Mouse (Mus musculus) lung, adult 2 months (tissue): Measurements from ENCODE around the gene Tmem107. TPM values are rescaled to one million over a fixed set of nuclear protein-coding genes. Genes with fewer than 3 reads are reported as not detected.

Source experiments
- DNase-seq: peaks from one replicate; pipeline ENCODE4 v3.0.0; 2022
- H3K4me1 ChIP-seq: fragments of 200-500 bp; 2 replicates; pipeline ENCODE4 v1.6.1; 2011; ENCODE audit warnings: low read length; ENCODE audit not compliant: control insufficient read depth, insufficient read depth
- H3K4me3 ChIP-seq: fragments of 200-500 bp; replicated peaks from 2 replicates; pipeline ENCODE3; 2011; ENCODE audit warnings: low read depth, mild to moderate bottlenecking, control low read depth, low read length; ENCODE audit errors: extremely low read depth
- CTCF ChIP-seq: fragments of 200-500 bp; IDR thresholded peaks from 2 replicates; pipeline ENCODE4 v1.5.1; 2011; ENCODE audit warnings: mild to moderate bottlenecking, low read length, control low read depth; ENCODE audit not compliant: insufficient read depth
- POLR2A ChIP-seq: fragments of 200-500 bp; IDR thresholded peaks from 2 replicates; pipeline ENCODE4 v1.6.1; 2011; ENCODE audit warnings: low read depth, mild to moderate bottlenecking, control low read depth, low read length, borderline replicate concordance; ENCODE audit errors: extremely low read depth
- WGBS: fragments of 180-500 bp; shearing (Covaris S2); methylation state at CpG from one replicate; pipeline ENCODE4 v1.1.7; 2018; 5-methylcytosine and 5-hydroxymethylcytosine counted together
- polyA plus RNA-seq: library from polyadenylated mRNA; depleted of rRNA; stranded (reverse); fragments of >200 nt; gene quantifications from 2 replicates; pipeline ENCODE4 v1.2.3, GENCODE M21; 2012

Tmem107 gene
- polyA plus RNA-seq, 1 experiment: 69.8 TPM

- 5% methylated on average over 9 of the region's 9 CpGs for WGBS
- H3K4me1 ChIP-seq: peaks cover 19% of the 10 kb centered on the region
- peak overlapping the region; percentile 91 for H3K4me3 ChIP-seq
- no peak for DNase-seq
- peak; percentile 54; the same call in 1 of the 2 replicates for TF ChIP-seq POLR2A
- TF ChIP-seq CTCF: no peak
Measured at GRCm38 (mm10) chr11:69096360-69096986, 25.9 kb downstream of the Tmem107 start.

DNA sequence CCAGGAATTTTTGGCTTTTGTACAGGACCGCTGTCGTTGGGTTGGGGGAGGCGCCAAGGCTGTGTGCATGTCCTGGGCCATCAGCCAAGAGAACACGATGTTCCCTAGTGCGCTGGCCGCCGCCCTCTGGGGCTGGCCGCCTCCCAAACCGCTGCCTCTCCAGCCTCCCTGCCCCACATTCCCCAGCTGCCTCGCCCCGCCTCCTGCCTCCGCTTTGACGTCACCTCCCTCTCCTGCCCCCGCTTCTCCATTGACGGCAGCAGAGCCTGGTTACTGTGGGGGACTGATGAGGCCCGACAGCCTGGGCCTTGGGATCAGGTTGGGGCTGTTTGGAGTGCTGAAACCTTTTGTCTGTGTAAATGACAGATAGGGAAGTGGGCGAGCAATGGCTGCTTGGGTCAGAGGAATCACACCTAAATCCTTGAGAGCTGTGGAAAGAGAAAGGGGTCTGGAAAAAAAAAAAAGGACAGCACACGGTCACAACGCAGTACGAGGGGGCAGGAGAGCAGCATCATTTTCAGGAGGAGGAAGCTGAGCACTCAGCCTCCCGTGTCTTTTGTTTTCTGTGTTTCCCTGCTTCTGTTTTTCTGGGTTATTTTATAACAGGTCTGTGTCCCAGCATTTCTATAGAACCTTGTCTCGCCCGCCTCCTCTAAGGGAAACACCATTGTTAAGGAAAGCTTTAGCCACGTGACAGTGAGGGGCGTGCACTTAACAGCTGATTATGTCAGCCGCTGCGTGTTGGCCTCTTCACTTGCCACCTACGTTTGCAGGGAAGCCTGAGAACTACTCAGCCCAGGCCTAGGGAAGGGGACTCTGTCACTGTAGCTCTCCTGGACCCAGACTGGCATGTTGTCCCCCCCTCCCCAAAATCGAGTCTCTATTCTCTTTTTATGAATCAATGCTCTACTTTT lies 26.6 kb downstream of the Tmem107 start:
- Histone ChIP-seq H3K4me3 (peak overlapping the region; percentile 91), H3K4me1 (peaks cover 19% of the 10 kb centered on the region)
- 1% methylated on average over 29 of the region's 29 CpGs for WGBS
- DNase-seq: peak; percentile 100
- TF ChIP-seq POLR2A (peak; percentile 92; the same call in 1 of the 2 replicates), CTCF (no peak)

DNA sequence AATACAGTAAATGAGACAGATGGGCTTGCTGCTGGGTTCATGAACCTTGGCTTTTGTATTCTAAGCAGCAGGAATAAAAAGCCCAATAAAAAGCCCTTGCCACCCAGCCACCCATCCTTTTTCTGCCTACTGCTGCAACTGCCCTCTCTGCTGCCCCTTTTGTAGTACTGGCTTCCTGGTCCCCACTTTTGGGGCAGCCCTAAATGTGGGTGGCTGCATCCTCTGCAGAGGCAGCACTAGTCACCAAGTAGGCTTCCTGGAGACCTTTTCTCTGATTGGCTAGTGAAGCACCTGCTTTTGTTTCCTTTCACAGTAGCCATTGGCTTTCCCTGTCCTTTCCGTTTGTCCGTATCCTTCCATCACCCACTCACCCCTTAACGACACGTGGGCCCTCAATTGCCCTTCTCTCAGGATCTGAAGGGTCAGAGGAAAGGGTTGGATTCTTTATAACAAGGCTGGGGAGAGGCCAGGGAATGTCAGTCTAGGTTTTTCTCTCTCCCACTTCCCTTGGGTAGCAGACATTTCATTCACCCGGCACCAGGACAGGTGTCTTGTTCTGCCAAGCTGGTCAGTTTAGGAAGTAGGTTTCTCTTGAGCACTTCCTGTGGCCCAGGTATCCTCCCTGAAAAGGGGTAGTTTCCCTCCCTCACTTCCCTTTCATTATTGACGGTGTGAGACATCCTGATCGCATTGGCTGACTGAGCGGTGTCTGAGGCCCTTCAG lies 27.6 kb downstream of the Tmem107 start:
- peak overlapping the region; percentile 65 for H3K4me3 ChIP-seq
- WGBS: 7% methylated on average over 8 of the region's 8 CpGs
- peaks cover 19% of the 10 kb centered on the region for H3K4me1 ChIP-seq
- DNase-seq: no peak
- TF ChIP-seq POLR2A (0 out of 2 replicates have a peak, but pooled peaks have one; percentile 31), CTCF (no peak)

DNA sequence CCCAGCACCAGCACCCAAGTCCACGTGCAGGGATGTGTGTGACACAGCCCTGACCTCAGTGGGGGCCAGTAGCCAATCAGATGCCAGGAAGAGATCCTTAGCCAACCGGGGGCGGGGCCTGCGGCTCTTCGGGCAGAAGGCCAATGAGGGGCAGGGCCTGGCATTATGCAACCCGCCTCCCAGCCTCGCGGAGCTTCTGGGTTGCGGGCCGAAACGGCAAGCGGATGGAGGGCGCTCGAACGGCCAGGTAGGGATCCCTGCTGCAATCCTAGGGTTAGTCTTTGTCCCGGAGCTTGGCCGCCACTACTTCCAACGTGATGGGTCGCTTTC lies 28.1 kb downstream of the Tmem107 start:
- Histone ChIP-seq H3K4me1 (peaks cover 19% of the 10 kb centered on the region), H3K4me3 (peak overlapping the region; percentile 84)
- DNase-seq: peak; percentile 100
- 1% methylated on average over 19 of the region's 19 CpGs for WGBS
- TF ChIP-seq POLR2A (peak; percentile 81), CTCF (no peak)

DNA sequence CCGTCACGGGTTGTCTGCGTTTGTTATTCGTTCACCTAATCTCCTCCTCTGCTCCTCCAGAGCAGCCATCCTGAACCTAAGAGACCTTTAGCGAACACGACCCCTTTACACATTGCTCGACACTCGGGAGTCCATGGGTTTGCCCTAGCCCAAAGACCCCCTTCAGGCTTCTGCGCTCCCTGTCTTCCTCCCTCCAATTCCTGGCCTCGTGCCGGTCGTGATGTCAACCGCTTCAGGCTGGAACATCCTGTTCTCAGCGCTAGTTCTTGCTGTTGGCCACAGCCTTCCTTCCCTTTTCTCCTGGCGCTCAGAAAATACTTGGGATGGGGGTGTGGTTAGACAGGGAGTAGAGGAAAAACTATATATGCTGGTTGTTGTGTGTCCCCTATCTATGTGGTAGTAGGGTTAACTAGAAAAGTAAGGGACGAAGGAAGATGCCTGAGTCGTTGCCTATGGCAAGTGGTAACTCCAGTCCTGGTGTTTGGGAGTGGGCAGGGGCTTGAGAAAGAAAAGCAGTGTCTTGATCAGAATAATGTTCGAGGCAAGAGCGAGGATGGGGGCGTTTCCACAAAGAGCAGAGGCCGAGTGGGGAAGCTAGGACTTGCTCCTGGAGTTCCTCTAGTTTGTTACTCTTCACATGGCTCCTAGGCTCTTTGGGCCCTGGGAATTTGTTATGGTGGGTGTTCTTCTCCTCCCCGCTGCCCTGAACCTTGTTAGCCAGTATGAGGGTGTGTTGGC lies 28.7 kb downstream of the Tmem107 start:
- 1% methylated on average over 22 of the region's 22 CpGs for WGBS
- H3K4me1 ChIP-seq: peaks cover 19% of the 10 kb centered on the region
- H3K4me3 ChIP-seq: peak overlapping the region; percentile 84
- TF ChIP-seq CTCF: no peak
- TF ChIP-seq POLR2A: peak; percentile 59; the same call in 1 of the 2 replicates
- peak; percentile 82 for DNase-seq

- peaks cover 19% of the 10 kb centered on the region for H3K4me1 ChIP-seq
- TF ChIP-seq POLR2A (peak; percentile 71; the same call in 1 of the 2 replicates), CTCF (no peak)
- under 1% methylated on average over 23 of the region's 23 CpGs for WGBS
- DNase-seq: peak; percentile 90
- peak overlapping the region; percentile 84 for H3K4me3 ChIP-seq
Measured at GRCm38 (mm10) chr11:69099915-69100345, 29.3 kb downstream of the Tmem107 start.

DNA sequence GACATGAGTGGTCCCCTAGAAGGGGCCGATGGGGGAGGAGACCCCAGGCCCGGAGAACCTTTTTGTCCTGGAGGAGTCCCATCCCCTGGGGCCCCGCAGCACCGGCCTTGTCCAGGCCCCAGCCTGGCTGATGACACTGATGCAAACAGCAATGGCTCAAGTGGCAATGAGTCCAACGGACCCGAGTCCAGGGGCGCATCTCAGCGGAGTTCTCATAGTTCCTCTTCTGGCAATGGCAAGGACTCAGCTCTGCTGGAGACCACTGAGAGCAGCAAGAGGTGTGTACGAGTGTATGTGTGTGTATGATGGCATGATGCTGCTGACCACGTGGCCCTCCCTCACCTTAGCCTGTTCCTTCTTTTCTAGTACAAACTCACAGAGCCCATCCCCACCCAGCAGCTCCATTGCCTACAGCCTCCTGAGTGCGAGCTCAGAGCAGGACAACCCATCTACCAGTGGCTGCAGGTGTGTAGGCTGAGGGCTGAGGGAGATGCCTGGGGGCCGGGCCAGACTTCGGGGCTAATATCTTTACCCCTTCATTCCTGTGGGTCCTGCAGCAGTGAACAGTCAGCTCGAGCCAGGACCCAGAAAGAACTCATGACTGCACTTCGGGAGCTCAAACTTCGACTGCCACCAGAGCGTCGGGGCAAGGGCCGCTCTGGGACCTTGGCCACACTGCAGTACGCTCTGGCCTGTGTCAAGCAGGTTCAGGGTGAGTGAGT lies 30.2 kb downstream of the Tmem107 start:
- TF ChIP-seq POLR2A: no peak
- TF ChIP-seq CTCF: no peak
- 85% methylated on average over 20 of the region's 20 CpGs for whole genome bisulfite sequencing
- no peak for DNase-seq
- Histone ChIP-seq H3K4me1 (peaks cover 19% of the 10 kb centered on the region), H3K4me3 (no peak overlapping the region)
